In the genomic region with DNA sequence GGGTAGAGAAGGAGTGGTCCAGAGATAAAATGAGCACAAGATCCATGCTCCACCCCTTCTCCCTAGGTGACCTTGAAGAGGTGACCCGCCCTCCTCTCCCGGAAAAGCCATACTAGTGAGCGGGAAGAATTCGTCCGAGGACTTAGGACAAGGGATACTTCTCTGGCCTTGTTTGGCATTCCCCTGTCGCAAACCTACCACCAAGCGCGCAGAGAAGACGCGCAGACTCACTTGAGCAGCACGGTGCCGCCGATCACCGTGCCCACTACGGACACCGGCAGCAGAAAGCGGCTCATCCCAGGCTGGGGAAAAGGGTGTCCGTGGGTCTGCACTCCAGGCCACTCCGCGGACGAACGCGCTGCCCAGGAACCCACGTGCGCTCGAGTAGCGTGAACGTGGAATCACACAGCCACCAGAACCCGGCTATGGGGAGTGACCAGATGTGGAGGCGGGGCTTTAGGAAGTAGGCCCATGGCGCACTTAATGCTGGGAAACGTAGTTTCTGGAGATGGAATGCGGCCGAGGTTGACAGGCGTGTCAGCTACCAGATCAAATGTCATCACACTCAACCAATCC, we compare ENCODE assay signal across 7 mouse cellular contexts. TPM values are rescaled to one million over a fixed set of nuclear protein-coding genes. Genes with fewer than 3 reads are reported as not detected.
DNase-seq lines count a peak whose midpoint lies in the region; ATAC-seq and TF ChIP-seq lines count a peak whose summit lies in the region.

TSS of gene Rdh13 (minus strand) at position 434 of the 576 bp plus-strand sequence.

- intact Hi-C loops in left cerebral cortex, postnatal 4 days (cut with DNase I), result no loop called here

- peaks cover 8% of the 10 kb centered on the region for H3K4me1 ChIP-seq in embryonic facial prominence, embryonic 10.5 days
- H3K4me1 ChIP-seq in intestine, postnatal 0 days (replicated peaks; ENCODE audit: control insufficient read depth, insufficient read depth, low read length), result no peaks in the 10 kb centered on the region
- H3K4me1 ChIP-seq in midbrain, embryonic 12.5 days, result 0 out of 2 replicates have a peak, but pooled peaks cover 6% of the 10 kb centered on the region
- peaks cover 3% of the 10 kb centered on the region; the same call in 1 of the 2 replicates for H3K4me1 ChIP-seq in small intestine, adult 2 months (ENCODE audit: control insufficient read depth, insufficient read depth, insufficient read length, low read length)

- H3K9me3 ChIP-seq in embryonic facial prominence, embryonic 10.5 days, result no peaks in the 10 kb centered on the region
- H3K9me3 ChIP-seq in intestine, postnatal 0 days (ENCODE audit: control insufficient read depth), result no peaks in the 10 kb centered on the region
- H3K9me3 ChIP-seq in midbrain, embryonic 12.5 days, result no peaks in the 10 kb centered on the region

- H3K27me3 ChIP-seq in embryonic facial prominence, embryonic 10.5 days (replicated peaks; ENCODE audit: low read depth, poor library complexity, severe bottlenecking), result no peaks in the 10 kb centered on the region
- H3K27me3 ChIP-seq in intestine, postnatal 0 days (replicated peaks; ENCODE audit: control insufficient read depth, insufficient read depth, low read length), result no peaks in the 10 kb centered on the region
- no peaks in the 10 kb centered on the region for H3K27me3 ChIP-seq in midbrain, embryonic 12.5 days
- no peaks in the 10 kb centered on the region for H3K27me3 ChIP-seq in small intestine, adult 2 months (ENCODE audit: control insufficient read depth, insufficient read depth, low read length)

- peak; percentile 96 for ATAC-seq in intestine, postnatal 0 days
- ATAC-seq in midbrain, embryonic 12.5 days (ENCODE audit: low FRiP score, low read depth), result peak; percentile 97

- peak within 1 kb of the TSS; percentile 86 for H3K4me3 ChIP-seq in embryonic facial prominence, embryonic 10.5 days
- peak within 1 kb of the TSS; percentile 60 for H3K4me3 ChIP-seq in intestine, postnatal 0 days (ENCODE audit: low read depth, low read length)
- H3K4me3 ChIP-seq in midbrain, embryonic 12.5 days, result peak within 1 kb of the TSS; percentile 79
- peak within 1 kb of the TSS; percentile 79 for H3K4me3 ChIP-seq in small intestine, adult 2 months (ENCODE audit: low read depth, low read length)

- DNase-seq in adrenal gland, postnatal 10 days, result peak; percentile 90
- peak; percentile 89 for DNase-seq in embryonic facial prominence, embryonic 10.5 days (ENCODE audit: low spot score)
- peak; percentile 66 for DNase-seq in gonadal fat pad, adult 2 months (ENCODE audit: low read depth)
- DNase-seq in left cerebral cortex, postnatal 4 days, result peak; percentile 86

- peak within 1 kb of the TSS; percentile 51 for H3K9ac ChIP-seq in intestine, postnatal 0 days (ENCODE audit: low read depth, low read length)
- peak within 1 kb of the TSS; percentile 78 for H3K9ac ChIP-seq in midbrain, embryonic 12.5 days (replicated peaks)

- H3K27ac ChIP-seq in embryonic facial prominence, embryonic 10.5 days (replicated peaks), result peak within 1 kb of the TSS; percentile 90
- H3K27ac ChIP-seq in intestine, postnatal 0 days (ENCODE audit: low read depth, low read length), result 0 out of 2 replicates have a peak within 1 kb of the TSS, but pooled peaks have one; percentile 41
- H3K27ac ChIP-seq in midbrain, embryonic 12.5 days (replicated peaks), result peak within 1 kb of the TSS; percentile 54
- H3K27ac ChIP-seq in small intestine, adult 2 months (ENCODE audit: insufficient read depth, low read depth, low read length), result peak within 1 kb of the TSS; percentile 83

- TF ChIP-seq POLR2A in small intestine, adult 2 months (IDR thresholded peaks at IDR 0.05; ENCODE audit: low read depth, low read length), result peak; percentile 46; the same call in 1 of the 2 replicates

- H3K4me2 ChIP-seq in intestine, postnatal 0 days (replicated peaks; ENCODE audit: low read depth), result peak within 1 kb of the TSS; percentile 74
- H3K4me2 ChIP-seq in midbrain, embryonic 12.5 days (replicated peaks), result peak within 1 kb of the TSS; percentile 66

- WGBS in embryonic facial prominence, embryonic 10.5 days, result under 1% methylated on average over 35 of the region's 35 CpGs
- WGBS in intestine, postnatal 0 days, result under 1% methylated on average over 35 of the region's 35 CpGs
- under 1% methylated on average over 35 of the region's 35 CpGs for WGBS in midbrain, embryonic 12.5 days
- WGBS in small intestine, adult 2 months, result 1% methylated on average over 35 of the region's 35 CpGs

- TF ChIP-seq CTCF in intestine, postnatal 0 days (IDR thresholded peaks at IDR 0.05; ENCODE audit: low read depth), result peak; percentile 38
- TF ChIP-seq CTCF in small intestine, adult 2 months (IDR thresholded peaks at IDR 0.05; ENCODE audit: extremely low read depth, insufficient read length, insufficient replicate concordance, low read depth, low read length), result no peak

- H3K36me3 ChIP-seq in embryonic facial prominence, embryonic 10.5 days (replicated peaks), result peaks cover 39% of the 10 kb centered on the region
- H3K36me3 ChIP-seq in intestine, postnatal 0 days (ENCODE audit: control insufficient read depth, insufficient read depth), result peaks cover 30% of the 10 kb centered on the region
- peaks cover 38% of the 10 kb centered on the region for H3K36me3 ChIP-seq in midbrain, embryonic 12.5 days
- peaks cover 28% of the 10 kb centered on the region for H3K36me3 ChIP-seq in small intestine, adult 2 months (ENCODE audit: control insufficient read depth, insufficient read depth, low read length)

RNA-seq across cellular contexts. Expression of gene Rdh13, which starts in this region (rescaled TPM):
- total RNA-seq in adrenal gland, postnatal 10 days (2021), result 10 to 100 TPM; 30.9 to 38.2 TPM
- 35.5 and 36.9 TPM in 2 replicates for polyA plus RNA-seq in embryonic facial prominence, embryonic 10.5 days (2016; fragmentation: Nextera tagmentation; extraction: Ambion mirVana)
- polyA plus RNA-seq in gonadal fat pad, adult 2 months (2012; rRNA removed), result 16.0 and 17.4 TPM in 2 replicates
- 11.0 and 11.4 TPM in 2 replicates for polyA plus RNA-seq in intestine, postnatal 0 days (2015; fragmentation: Nextera tagmentation; extraction: Ambion mirVana)
- total RNA-seq in left cerebral cortex, postnatal 4 days (2021), result 10 to 100 TPM; 42.4 to 45.0 TPM
- 28.6 and 30.9 TPM in 2 replicates for polyA plus RNA-seq in midbrain, embryonic 12.5 days (2016; fragmentation: Nextera tagmentation; extraction: Ambion mirVana)
- 9.9 and 12.3 TPM in 2 replicates for polyA plus RNA-seq in small intestine, adult 2 months (2012; rRNA removed)

Comparison
In these comparisons a context has a peak if more than half of its experiments do, and no peak if none do; other contexts are left out.
1. Peak in every context shown above with its lines: DNase-seq, ATAC-seq, H3K4me3 ChIP-seq and H3K27ac ChIP-seq.